ENCODE assay signal across 14 mouse cellular contexts in genomic region chr15:77359905-77360304, GRCm38 (mm10). TPM values are rescaled to one million over a fixed set of nuclear protein-coding genes. Genes with fewer than 3 reads are reported as not detected.
DNase-seq lines count a peak whose midpoint lies in the region; ATAC-seq and TF ChIP-seq lines count a peak whose summit lies in the region.
"Had no signal": no experiment of that assay in that cellular context is flagged by ENCODE, and none has a peak within 500 bp of the region (broad histone marks: within the 10 kb centered on the region; RNA-seq: fewer than 3 reads in every experiment).

No protein-coding gene starts in this region.

- no peak for ATAC-seq in embryonic facial prominence, embryonic 12.5 days (ENCODE audit: insufficient number of reproducible peaks, insufficient read depth, low FRiP score, low TSS enrichment)
- ATAC-seq in midbrain, embryonic 13.5 days: no peak
- no peak for ATAC-seq in cerebellum, adult (ENCODE audit: insufficient number of reproducible peaks, low FRiP score, low TSS enrichment)

- 91% methylated on average over 8 of the region's 8 CpGs for WGBS in heart, embryonic 10.5 days
- WGBS in embryonic facial prominence, embryonic 12.5 days: 88% methylated on average over 8 of the region's 8 CpGs
- WGBS in midbrain, embryonic 13.5 days: 93% methylated on average over 8 of the region's 8 CpGs

- peaks cover 45% of the 10 kb centered on the region for H3K4me1 ChIP-seq in heart, embryonic 10.5 days
- peaks cover 88% of the 10 kb centered on the region for H3K4me1 ChIP-seq in E14TG2a.4 (replicated peaks; ENCODE audit: low read depth, low read length)
- peaks cover 73% of the 10 kb centered on the region for H3K4me1 ChIP-seq in embryonic facial prominence, embryonic 12.5 days
- peaks cover 60% of the 10 kb centered on the region for H3K4me1 ChIP-seq in midbrain, embryonic 13.5 days (replicated peaks)

- H3K9ac ChIP-seq in embryonic facial prominence, embryonic 12.5 days: no peak overlapping the region
- H3K9ac ChIP-seq in midbrain, embryonic 13.5 days (replicated peaks): peak overlapping the region; percentile 69; the same call in 1 of the 2 replicates

- TF ChIP-seq CTCF in E14TG2a.4 (conservative IDR thresholded peaks at IDR 0.05; ENCODE audit: low read length): no peak

- DNase-seq in heart, embryonic 10.5 days (ENCODE audit: low spot score): no peak
- DNase-seq in heart, postnatal 4 days: no peak
- DNase-seq in spleen, postnatal 4 days (ENCODE audit: low spot score in 2 of 2): no peak
- no peak for DNase-seq in heart, adult 9 months (ENCODE audit: low spot score in 2 of 2)
- DNase-seq: spleen, adult 18-20 months; thymus, postnatal 14 days had no signal

- H3K27ac ChIP-seq in heart, embryonic 10.5 days: peak overlapping the region; percentile 86; the same call in 1 of the 2 replicates
- peak overlapping the region; percentile 95; the same call in 1 of the 2 replicates for H3K27ac ChIP-seq in embryonic facial prominence, embryonic 12.5 days
- H3K27ac ChIP-seq in midbrain, embryonic 13.5 days: peak overlapping the region; percentile 73

- H3K4me3 ChIP-seq in heart, embryonic 10.5 days: no peak overlapping the region
- H3K4me3 ChIP-seq in E14TG2a.4 (replicated peaks; ENCODE audit: low read length): peak overlapping the region; percentile 87
- no peak overlapping the region for H3K4me3 ChIP-seq in embryonic facial prominence, embryonic 12.5 days
- H3K4me3 ChIP-seq in midbrain, embryonic 13.5 days (replicated peaks): no peak overlapping the region

- H3K4me2 ChIP-seq in embryonic facial prominence, embryonic 12.5 days (replicated peaks): no peak overlapping the region
- H3K4me2 ChIP-seq in midbrain, embryonic 13.5 days (replicated peaks): no peak overlapping the region
- H3K4me2 ChIP-seq: liver, embryonic 11.5 days had no signal

- H3K9me3 ChIP-seq in heart, embryonic 10.5 days: no peaks in the 10 kb centered on the region
- H3K9me3 ChIP-seq in E14TG2a.4 (ENCODE audit: low read length): no peaks in the 10 kb centered on the region
- H3K9me3 ChIP-seq in embryonic facial prominence, embryonic 12.5 days: no peaks in the 10 kb centered on the region
- H3K9me3 ChIP-seq in midbrain, embryonic 13.5 days: no peaks in the 10 kb centered on the region

- H3K27me3 ChIP-seq in heart, embryonic 10.5 days (ENCODE audit: insufficient read depth, poor library complexity, severe bottlenecking): no peaks in the 10 kb centered on the region
- H3K27me3 ChIP-seq in E14TG2a.4 (ENCODE audit: insufficient read depth, low read length): no peaks in the 10 kb centered on the region
- no peaks in the 10 kb centered on the region for H3K27me3 ChIP-seq in embryonic facial prominence, embryonic 12.5 days
- H3K27me3 ChIP-seq in midbrain, embryonic 13.5 days: no peaks in the 10 kb centered on the region

- no peaks in the 10 kb centered on the region for H3K36me3 ChIP-seq in heart, embryonic 10.5 days
- H3K36me3 ChIP-seq in E14TG2a.4 (ENCODE audit: insufficient read depth, low read length): peaks cover 19% of the 10 kb centered on the region
- no peaks in the 10 kb centered on the region for H3K36me3 ChIP-seq in embryonic facial prominence, embryonic 12.5 days
- no peaks in the 10 kb centered on the region for H3K36me3 ChIP-seq in midbrain, embryonic 13.5 days

RNA-seq across cellular contexts. Expression of gene Apol7a, which starts 39.0 kb away (rescaled TPM):
- polyA plus RNA-seq in heart, embryonic 10.5 days (2016; fragmentation: Nextera tagmentation; extraction: Ambion mirVana): 0.34 TPM in 1 of 2 replicates, not detected in the other
- total RNA-seq in heart, postnatal 4 days (2021): under 1 TPM in 1 of 2 experiments, not detected in 1; 0.12 TPM
- polyA plus RNA-seq in embryonic facial prominence, embryonic 12.5 days (2016; fragmentation: Nextera tagmentation; extraction: Ambion mirVana): not detected in 2 replicates
- polyA plus RNA-seq in midbrain, embryonic 13.5 days (2015; fragmentation: Nextera tagmentation; extraction: Ambion mirVana): not detected in 2 replicates
- total RNA-seq: layer of hippocampus, postnatal 14 days had no signal
- polyA plus RNA-seq: forebrain, embryonic 11.5 days; liver, embryonic 11.5 days had no signal

RNA-seq across cellular contexts. Expression of gene Apol9a, which starts 51.0 kb away (rescaled TPM):
- polyA plus RNA-seq in heart, embryonic 10.5 days (2016; fragmentation: Nextera tagmentation; extraction: Ambion mirVana): 0.57 TPM in 1 of 2 replicates, not detected in the other
- under 1 TPM; 0.21 to 0.23 TPM for total RNA-seq in heart, postnatal 4 days (2021)
- not detected in 2 replicates for polyA plus RNA-seq in embryonic facial prominence, embryonic 12.5 days (2016; fragmentation: Nextera tagmentation; extraction: Ambion mirVana)
- polyA plus RNA-seq in midbrain, embryonic 13.5 days (2015; fragmentation: Nextera tagmentation; extraction: Ambion mirVana): 0.04 TPM in 1 of 2 replicates, not detected in the other
- total RNA-seq: gastrocnemius, postnatal 14 days; layer of hippocampus, postnatal 14 days had no signal
- polyA plus RNA-seq: forebrain, embryonic 11.5 days; liver, embryonic 11.5 days had no signal

RNA-seq across cellular contexts. Expression of gene Rbfox2, which starts 53.1 kb away (rescaled TPM):
- polyA plus RNA-seq in heart, embryonic 10.5 days (2016; fragmentation: Nextera tagmentation; extraction: Ambion mirVana): 76.2 and 96.5 TPM in 2 replicates
- 100 to 1,000 TPM; 175 to 186 TPM for total RNA-seq in heart, postnatal 4 days (2021)
- polyA plus RNA-seq in embryonic facial prominence, embryonic 12.5 days (2016; fragmentation: Nextera tagmentation; extraction: Ambion mirVana): 96.4 and 96.9 TPM in 2 replicates
- polyA plus RNA-seq in midbrain, embryonic 13.5 days (2015; fragmentation: Nextera tagmentation; extraction: Ambion mirVana): 154 and 163 TPM in 2 replicates
